Mouse (Mus musculus): ENCODE data around the gene Tlr13.

Gene Tlr13

GRCm38 (mm10) chrX:106142936-106143335 is at the start of gene Tlr13:
Gene Tlr13, plus strand, starts transcription at chrX:106143204.
- no peak for DNase-seq

GRCm38 (mm10) chrX:106105464-106105863 is 37.5 kb upstream of the Tlr13 start:
- DNase-seq: peak; percentile 61

- no peak for DNase-seq
Measured at GRCm38 (mm10) chrX:106113881-106114280, 29.1 kb upstream of the Tlr13 start.

GRCm38 (mm10) chrX:106114674-106115073 is 28.3 kb upstream of the Tlr13 start:
- no peak for DNase-seq

GRCm38 (mm10) chrX:106122823-106123222 is 20.2 kb upstream of the Tlr13 start:
- DNase-seq: no peak

GRCm38 (mm10) chrX:106128283-106128682 is 14.7 kb upstream of the Tlr13 start:
- no peak for DNase-seq

GRCm38 (mm10) chrX:106129877-106130276 is 13.1 kb upstream of the Tlr13 start:
- no peak for DNase-seq

- no peak for DNase-seq
Measured at GRCm38 (mm10) chrX:106134916-106135315, 8.1 kb upstream of the Tlr13 start.

- DNase-seq: no peak
Measured at GRCm38 (mm10) chrX:106135484-106135883, 7.5 kb upstream of the Tlr13 start.

- no peak for DNase-seq
Measured at GRCm38 (mm10) chrX:106135916-106136575, 7.0 kb upstream of the Tlr13 start.

- no peak for DNase-seq
Measured at GRCm38 (mm10) chrX:106139309-106140070, 3.5 kb upstream of the Tlr13 start.

- no peak for DNase-seq
Measured at GRCm38 (mm10) chrX:106148185-106148584, 5.2 kb downstream of the Tlr13 start.

- no peak for DNase-seq
Measured at GRCm38 (mm10) chrX:106149460-106149859, 6.5 kb downstream of the Tlr13 start.

GRCm38 (mm10) chrX:106154180-106154586 is 11.2 kb downstream of the Tlr13 start:
- DNase-seq: no peak

GRCm38 (mm10) chrX:106155892-106156291 is 12.9 kb downstream of the Tlr13 start:
- DNase-seq: no peak

GRCm38 (mm10) chrX:106163995-106164394 is 21.0 kb downstream of the Tlr13 start:
- DNase-seq: no peak

- DNase-seq: no peak
Measured at GRCm38 (mm10) chrX:106164555-106164954, 21.6 kb downstream of the Tlr13 start.

GRCm38 (mm10) chrX:106165089-106165488 is 22.1 kb downstream of the Tlr13 start:
- DNase-seq: no peak

GRCm38 (mm10) chrX:106171106-106171852 is 28.3 kb downstream of the Tlr13 start:
- DNase-seq: peak; percentile 80

GRCm38 (mm10) chrX:106171853-106172154 is 28.8 kb downstream of the Tlr13 start:
- no peak for DNase-seq

GRCm38 (mm10) chrX:106176331-106176730 is 33.3 kb downstream of the Tlr13 start:
- DNase-seq: no peak

GRCm38 (mm10) chrX:106184279-106184678 is 41.3 kb downstream of the Tlr13 start:
- no peak for DNase-seq

- DNase-seq: no peak
Measured at GRCm38 (mm10) chrX:106185706-106186105, 42.7 kb downstream of the Tlr13 start.
